9 mouse cellular contexts compared by ENCODE assay signal in the genomic region with DNA sequence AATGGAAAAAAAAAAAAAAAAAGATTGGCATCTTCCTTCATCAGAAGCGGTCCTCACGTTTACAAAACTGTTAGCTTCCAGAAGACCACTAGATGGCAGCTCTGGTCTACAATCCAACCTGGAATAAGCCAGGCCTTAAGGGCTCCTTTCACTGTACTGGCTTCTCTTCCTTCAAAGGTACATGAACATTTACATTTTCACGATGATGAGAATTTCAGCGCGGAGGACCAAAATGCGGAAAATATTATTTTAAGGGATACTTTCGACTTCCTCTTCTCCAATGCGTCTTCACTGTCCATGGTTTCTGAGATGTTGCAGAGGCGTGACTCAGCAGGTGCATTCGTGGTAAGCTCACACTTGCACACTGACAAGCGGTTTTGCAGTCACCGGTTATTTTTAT.
DNase-seq lines count a peak whose midpoint lies in the region; ATAC-seq lines count a peak whose summit lies in the region.
"Had no signal": no experiment of that assay in that cellular context is flagged by ENCODE, and none has a peak within 500 bp of the region (broad histone marks: within the 10 kb centered on the region; RNA-seq: fewer than 3 reads in every experiment).

No protein-coding gene starts in this region.

- H3K4me3 ChIP-seq in heart, embryonic 12.5 days: no peak overlapping the region
- no peak overlapping the region for H3K4me3 ChIP-seq in embryonic facial prominence, embryonic 10.5 days
- H3K4me3 ChIP-seq in hindbrain, embryonic 14.5 days (replicated peaks; ENCODE audit: low read length): no peak overlapping the region
- no peak overlapping the region for H3K4me3 ChIP-seq in midbrain, embryonic 14.5 days (replicated peaks; ENCODE audit: low read depth, low read length)
- H3K4me3 ChIP-seq: limb, embryonic 15.5 days had no signal

- H3K9me3 ChIP-seq in heart, embryonic 12.5 days (replicated peaks): no peaks in the 10 kb centered on the region
- H3K9me3 ChIP-seq in embryonic facial prominence, embryonic 10.5 days: no peaks in the 10 kb centered on the region
- H3K9me3 ChIP-seq in hindbrain, embryonic 14.5 days (ENCODE audit: control insufficient read depth, low read length): no peaks in the 10 kb centered on the region
- no peaks in the 10 kb centered on the region for H3K9me3 ChIP-seq in midbrain, embryonic 14.5 days (ENCODE audit: control insufficient read depth, low read length)
- H3K9me3 ChIP-seq: limb, embryonic 15.5 days had no signal

- no peak for ATAC-seq in heart, embryonic 12.5 days (ENCODE audit: insufficient number of reproducible peaks, low FRiP score)
- ATAC-seq in activated CD4-positive, CD25-positive, alpha-beta regulatory T cell, adult 4 months: peak; percentile 68
- ATAC-seq in hindbrain, embryonic 14.5 days (ENCODE audit: low FRiP score): peak; percentile 87
- ATAC-seq in midbrain, embryonic 14.5 days (ENCODE audit: low FRiP score, low TSS enrichment): peak; percentile 84

- 35% methylated on average over 12 of the region's 12 CpGs for WGBS in heart, embryonic 12.5 days
- 43% methylated on average over 12 of the region's 12 CpGs for WGBS in embryonic facial prominence, embryonic 10.5 days
- WGBS in hindbrain, embryonic 14.5 days: 40% methylated on average over 12 of the region's 12 CpGs
- WGBS in midbrain, embryonic 14.5 days: 37% methylated on average over 12 of the region's 12 CpGs

- H3K4me1 ChIP-seq in heart, embryonic 12.5 days (replicated peaks): no peaks in the 10 kb centered on the region
- H3K4me1 ChIP-seq in embryonic facial prominence, embryonic 10.5 days: 0 out of 2 replicates have a peak, but pooled peaks cover 3% of the 10 kb centered on the region
- no peaks in the 10 kb centered on the region for H3K4me1 ChIP-seq in hindbrain, embryonic 14.5 days (replicated peaks; ENCODE audit: control insufficient read depth, insufficient read depth, low read length)
- no peaks in the 10 kb centered on the region for H3K4me1 ChIP-seq in midbrain, embryonic 14.5 days (ENCODE audit: control insufficient read depth, insufficient read depth, low read length)
- H3K4me1 ChIP-seq: limb, embryonic 15.5 days had no signal

- H3K4me2 ChIP-seq in heart, embryonic 12.5 days: no peak overlapping the region
- 0 out of 2 replicates have a peak overlapping the region, but pooled peaks have one; percentile 23 for H3K4me2 ChIP-seq in hindbrain, embryonic 14.5 days (replicated peaks)
- H3K4me2 ChIP-seq in midbrain, embryonic 14.5 days (ENCODE audit: low read length): peak overlapping the region; percentile 21; the same call in 1 of the 2 replicates
- H3K4me2 ChIP-seq: limb, embryonic 15.5 days had no signal

- H3K36me3 ChIP-seq in heart, embryonic 12.5 days: no peaks in the 10 kb centered on the region
- peaks cover 14% of the 10 kb centered on the region for H3K36me3 ChIP-seq in embryonic facial prominence, embryonic 10.5 days (replicated peaks)
- no peaks in the 10 kb centered on the region for H3K36me3 ChIP-seq in hindbrain, embryonic 14.5 days (replicated peaks; ENCODE audit: control insufficient read depth, insufficient read depth)
- no peaks in the 10 kb centered on the region for H3K36me3 ChIP-seq in midbrain, embryonic 14.5 days (ENCODE audit: control insufficient read depth, insufficient read depth, low read length)

- no peak overlapping the region for H3K27ac ChIP-seq in heart, embryonic 12.5 days (ENCODE audit: poor library complexity, severe bottlenecking)
- no peak overlapping the region for H3K27ac ChIP-seq in embryonic facial prominence, embryonic 10.5 days (replicated peaks)
- no peak overlapping the region for H3K27ac ChIP-seq in hindbrain, embryonic 14.5 days
- H3K27ac ChIP-seq in midbrain, embryonic 14.5 days (replicated peaks; ENCODE audit: low read depth, low read length): no peak overlapping the region
- H3K27ac ChIP-seq: limb, embryonic 15.5 days had no signal

- DNase-seq in heart, adult 11 months: peak; percentile 84
- DNase-seq in embryonic facial prominence, embryonic 10.5 days (ENCODE audit: low spot score): peak; percentile 38
- peak; percentile 90 for DNase-seq in hindbrain, embryonic 14.5 days (ENCODE audit: low spot score)
- DNase-seq in left cerebral cortex, adult 11 months (ENCODE audit: low spot score): peak; percentile 13
- peak; percentile 91 for DNase-seq in midbrain, embryonic 14.5 days
- DNase-seq in telencephalon, adult 2 months (ENCODE audit: low read depth, low spot score): peak; percentile 74

- no peak overlapping the region for H3K9ac ChIP-seq in heart, embryonic 12.5 days
- no peak overlapping the region for H3K9ac ChIP-seq in hindbrain, embryonic 14.5 days
- H3K9ac ChIP-seq in midbrain, embryonic 14.5 days (replicated peaks; ENCODE audit: low read length): no peak overlapping the region; the same call in 1 of the 2 replicates
- H3K9ac ChIP-seq: limb, embryonic 15.5 days had no signal

- H3K27me3 ChIP-seq in heart, embryonic 12.5 days (replicated peaks): no peaks in the 10 kb centered on the region
- H3K27me3 ChIP-seq in embryonic facial prominence, embryonic 10.5 days (replicated peaks; ENCODE audit: low read depth, poor library complexity, severe bottlenecking): no peaks in the 10 kb centered on the region
- no peaks in the 10 kb centered on the region for H3K27me3 ChIP-seq in hindbrain, embryonic 14.5 days (ENCODE audit: control insufficient read depth, insufficient read depth, low read length)
- H3K27me3 ChIP-seq in midbrain, embryonic 14.5 days (ENCODE audit: control insufficient read depth, insufficient read depth, low read length): no peaks in the 10 kb centered on the region
- H3K27me3 ChIP-seq: limb, embryonic 15.5 days had no signal

Comparison
In these comparisons a context has a peak if more than half of its experiments do, and no peak if none do; other contexts are left out.
1. DNase-seq: peak in every context shown above with its lines; median percentile 91 in midbrain, embryonic 14.5 days; 90 in hindbrain, embryonic 14.5 days; 84 in heart, adult 11 months; 74 in telencephalon, adult 2 months; 38 in embryonic facial prominence, embryonic 10.5 days; 13 in left cerebral cortex, adult 11 months.